Mouse (Mus musculus): Measurements from ENCODE around the gene Man1a.

Man1a gene

GRCm38 (mm10) chr10:54013143-54013791 lies 63.1 kb downstream of the Man1a start:
- no peak for DNase-seq

GRCm38 (mm10) chr10:54009154-54009553 lies 67.3 kb downstream of the Man1a start:
- DNase-seq = no peak

- DNase-seq = no peak
These were observed 69.5 kb downstream of the Man1a start for GRCm38 (mm10) chr10:54006868-54007267.

GRCm38 (mm10) chr10:54005847-54006246 lies 70.6 kb downstream of the Man1a start:
- no peak for DNase-seq

GRCm38 (mm10) chr10:54002936-54003335 lies 73.5 kb downstream of the Man1a start:
- DNase-seq = no peak

GRCm38 (mm10) chr10:53997301-53997700 lies 79.1 kb downstream of the Man1a start:
- no peak for DNase-seq

GRCm38 (mm10) chr10:53996216-53996615 lies 80.2 kb downstream of the Man1a start:
- no peak for DNase-seq

- no peak for DNase-seq
These were observed 81.8 kb downstream of the Man1a start for GRCm38 (mm10) chr10:53994591-53994990.

GRCm38 (mm10) chr10:53990434-53990833 lies 86.0 kb downstream of the Man1a start:
- DNase-seq = no peak

- DNase-seq = no peak
These were observed 91.5 kb downstream of the Man1a start for GRCm38 (mm10) chr10:53984894-53985293.

GRCm38 (mm10) chr10:53984086-53984485 lies 92.3 kb downstream of the Man1a start:
- DNase-seq = no peak

GRCm38 (mm10) chr10:53978647-53979046 lies 97.8 kb downstream of the Man1a start:
- DNase-seq = no peak

- DNase-seq = no peak
These were observed 102.2 kb downstream of the Man1a start for GRCm38 (mm10) chr10:53974180-53974579.

- no peak for DNase-seq
These were observed 116.7 kb downstream of the Man1a start for GRCm38 (mm10) chr10:53959759-53960158.

- DNase-seq = no peak
These were observed 134.8 kb downstream of the Man1a start for GRCm38 (mm10) chr10:53941597-53941996.

- DNase-seq = no peak
These were observed 138.2 kb downstream of the Man1a start for GRCm38 (mm10) chr10:53938199-53938598.

- DNase-seq = no peak
These were observed 140.3 kb downstream of the Man1a start for GRCm38 (mm10) chr10:53936078-53936477.

- DNase-seq = no peak
These were observed 146.5 kb downstream of the Man1a start for GRCm38 (mm10) chr10:53929722-53930500.

- peak in 1 of 2 experiments; percentile 10 for DNase-seq
These were observed 148.5 kb downstream of the Man1a start for GRCm38 (mm10) chr10:53927904-53928303.

- no peak for DNase-seq
These were observed 151.0 kb downstream of the Man1a start for GRCm38 (mm10) chr10:53925456-53925855.

- DNase-seq = no peak
These were observed 154.2 kb downstream of the Man1a start for GRCm38 (mm10) chr10:53922236-53922635.

GRCm38 (mm10) chr10:53917517-53917916 lies 158.9 kb downstream of the Man1a start:
- no peak for DNase-seq

- DNase-seq = no peak
These were observed 160.7 kb downstream of the Man1a start for GRCm38 (mm10) chr10:53915719-53916118.

GRCm38 (mm10) chr10:53914974-53915609 lies 161.3 kb downstream of the Man1a start:
- DNase-seq = peak; percentile 17 to 32

Data from kidney, postnatal 4 days (tissue).